Mouse (Mus musculus) ES-E14 (cell line): ENCODE results near the gene Qars.

Experiments
- CHD2 ChIP-seq: IDR thresholded peaks from 2 replicates; pipeline ENCODE4 v1.6.1; 2014; ENCODE audit warnings: mild to moderate bottlenecking, low read depth, low read length, inconsistent platforms
- HCFC1 ChIP-seq: IDR thresholded peaks from 2 replicates; pipeline ENCODE4 v1.6.1; 2012; ENCODE audit warnings: low read length, inconsistent platforms, borderline replicate concordance; ENCODE audit not compliant: insufficient read depth
- MAFK ChIP-seq: IDR thresholded peaks from 2 replicates; pipeline ENCODE4 v1.6.1; 2014; ENCODE audit warnings: mild to moderate bottlenecking, low read depth, low read length, inconsistent platforms; ENCODE audit not compliant: insufficient read depth

GRCm38 (mm10) chr9:108545986-108546385 lies 38.5 kb downstream of the Qars start:
- TF ChIP-seq HCFC1 (no peak), CHD2 (no peak), MAFK (no peak)
